Mouse (Mus musculus) 3134 (cell line): ENCODE results near the gene Gfod2.

Experiments used
- DNase-seq: peaks from one replicate; pipeline ENCODE4 v3.0.0-alpha.2; 2011; ENCODE audit warnings: low spot score; ENCODE audit not compliant: insufficient read length; ENCODE audit errors: extremely low read depth

Gfod2 gene

GRCm38 (mm10) chr8:105758277-105759108 lies at the start of gene Gfod2:
Gene Gfod2 (minus strand): TSS chr8:105758664.
- DNase-seq = peak; percentile 95

GRCm38 (mm10) chr8:105807766-105808165 lies 49.3 kb upstream of the Gfod2 start:
- no peak for DNase-seq

GRCm38 (mm10) chr8:105805964-105806363 lies 47.5 kb upstream of the Gfod2 start:
- DNase-seq = no peak

- no peak for DNase-seq
Measured at GRCm38 (mm10) chr8:105805346-105805745, 46.9 kb upstream of the Gfod2 start.

- no peak for DNase-seq
Measured at GRCm38 (mm10) chr8:105804797-105805196, 46.3 kb upstream of the Gfod2 start.

GRCm38 (mm10) chr8:105801153-105801904 lies 42.9 kb upstream of the Gfod2 start:
- no peak for DNase-seq

- DNase-seq = no peak
Measured at GRCm38 (mm10) chr8:105799091-105799812, 40.8 kb upstream of the Gfod2 start.

GRCm38 (mm10) chr8:105798408-105798807 lies 39.9 kb upstream of the Gfod2 start:
- no peak for DNase-seq

- no peak for DNase-seq
Measured at GRCm38 (mm10) chr8:105795785-105796184, 37.3 kb upstream of the Gfod2 start.

GRCm38 (mm10) chr8:105794009-105794598 lies 35.6 kb upstream of the Gfod2 start:
- no peak for DNase-seq

GRCm38 (mm10) chr8:105793331-105793730 lies 34.9 kb upstream of the Gfod2 start:
- no peak for DNase-seq

- DNase-seq = no peak
Measured at GRCm38 (mm10) chr8:105789626-105790025, 31.2 kb upstream of the Gfod2 start.

GRCm38 (mm10) chr8:105788927-105789326 lies 30.5 kb upstream of the Gfod2 start:
- no peak for DNase-seq

GRCm38 (mm10) chr8:105788241-105788640 lies 29.8 kb upstream of the Gfod2 start:
- DNase-seq = no peak

GRCm38 (mm10) chr8:105780298-105780697 lies 21.8 kb upstream of the Gfod2 start:
- DNase-seq = no peak

- DNase-seq = no peak
Measured at GRCm38 (mm10) chr8:105777833-105778232, 19.4 kb upstream of the Gfod2 start.

- no peak for DNase-seq
Measured at GRCm38 (mm10) chr8:105774498-105774897, 16.0 kb upstream of the Gfod2 start.

- DNase-seq = no peak
Measured at GRCm38 (mm10) chr8:105773441-105773861, 15.0 kb upstream of the Gfod2 start.

- no peak for DNase-seq
Measured at GRCm38 (mm10) chr8:105771398-105772175, 13.1 kb upstream of the Gfod2 start.

GRCm38 (mm10) chr8:105770609-105771008 lies 12.1 kb upstream of the Gfod2 start:
- DNase-seq = no peak
